Comparison of ENCODE assay signal across 25 mouse cellular contexts in the genomic region with DNA sequence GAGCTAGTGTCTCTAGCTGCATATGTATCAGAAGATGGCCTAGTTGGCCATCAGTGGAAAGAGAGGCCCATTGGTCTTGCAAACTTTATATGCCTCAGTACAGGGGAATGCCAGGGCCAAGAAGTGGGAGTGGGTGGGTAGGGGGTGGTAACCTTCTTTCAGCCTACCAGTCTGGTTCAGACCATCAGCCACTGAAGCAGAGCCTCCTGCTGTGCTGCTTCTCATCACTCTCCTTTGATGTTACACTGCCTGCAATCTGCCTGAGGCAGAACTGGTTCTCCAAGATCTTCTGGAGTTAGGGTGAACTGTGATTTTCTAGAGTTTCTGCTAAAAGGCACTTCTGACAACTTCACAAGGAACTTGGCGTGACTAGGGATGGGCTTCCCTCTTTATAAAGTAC. TPM values are rescaled to one million over a fixed set of nuclear protein-coding genes. Genes with fewer than 3 reads are reported as not detected.
"Had no signal": no experiment of that assay in that cellular context is flagged by ENCODE, and none has a peak within 500 bp of the region (broad histone marks: within the 10 kb centered on the region; RNA-seq: fewer than 3 reads in every experiment).

No protein-coding gene starts in this region.

RNA-seq across cellular contexts. Expression of gene Gm17332, which starts 55.3 kb away (rescaled TPM):
- polyA plus RNA-seq: heart, embryonic 12.5 days; heart, embryonic 13.5 days; heart, embryonic 14.5 days; heart, embryonic 15.5 days; heart, embryonic 16.5 days; heart, postnatal 0 days; hindbrain, embryonic 10.5 days; hindbrain, embryonic 11.5 days; hindbrain, embryonic 12.5 days; hindbrain, embryonic 13.5 days; hindbrain, embryonic 14.5 days; hindbrain, embryonic 15.5 days; hindbrain, embryonic 16.5 days; hindbrain, postnatal 0 days; inflammation-experienced regulatory T-cells, adult 6 months; intestine, embryonic 14.5 days; intestine, embryonic 15.5 days; intestine, embryonic 16.5 days; intestine, postnatal 0 days; kidney, adult 2 months; kidney, embryonic 14.5 days; kidney, embryonic 15.5 days; kidney, embryonic 16.5 days; kidney, postnatal 0 days; large intestine, adult 2 months had no signal
